Mouse (Mus musculus) CD4-positive, CD25-positive, alpha-beta regulatory T cell (primary cell): ENCODE data around the gene Rad23a. TPM values are rescaled to one million over a fixed set of nuclear protein-coding genes. Genes with fewer than 3 reads are reported as not detected.

Experiments
- polyA plus RNA-seq: library from polyadenylated mRNA; unstranded; fragments of 100-300 nt; shearing (Covaris generic); gene quantifications from one replicate; pipeline ENCODE4 v1.2.1, GENCODE M21; 2017

The Rad23a gene
- 212 TPM for polyA plus RNA-seq

GRCm38 (mm10) chr8:84840248-84840999, at the start of gene Rad23a:
Gene Rad23a, minus strand, starts transcription at chr8:84840665.

GRCm38 (mm10) chr8:84871376-84872308, 31.2 kb upstream of the Rad23a start, which contains the start of gene Syce2:
Gene Syce2, plus strand, starts transcription at chr8:84872111.

GRCm38 (mm10) chr8:84856864-84857441, 16.5 kb upstream of the Rad23a start, which contains the start of gene Farsa:
Gene Farsa, plus strand, starts transcription at chr8:84856989.

GRCm38 (mm10) chr8:84846722-84847572, 6.5 kb upstream of the Rad23a start, which contains the start of gene Calr:
Gene Calr, minus strand, starts transcription at chr8:84846934.

GRCm38 (mm10) chr8:84831490-84831889, 9.0 kb downstream of the Rad23a start, which contains the start of gene Gadd45gip1:
Gene Gadd45gip1, plus strand, starts transcription at chr8:84831522.

GRCm38 (mm10) chr8:84822723-84823122, 17.7 kb downstream of the Rad23a start, which contains the start of gene Dand5:
Gene Dand5, minus strand, starts transcription at chr8:84822823.

GRCm38 (mm10) chr8:84799999-84800831, 40.2 kb downstream of the Rad23a start, which contains the start of gene Nfix:
Gene Nfix, minus strand, starts transcription at chr8:84800344.

Other genes with a start within 250 kb of the Rad23a start
- 290 TPM for gene Ier2, start 177.8 kb downstream of the Rad23a start, polyA plus RNA-seq
- gene Trmt1, start 154.4 kb downstream of the Rad23a start, polyA plus RNA-seq, result 59.3 TPM
- gene Nacc1, start 152.8 kb downstream of the Rad23a start, polyA plus RNA-seq, result 19.2 TPM
- 0.78 TPM for gene Lyl1, start 139.2 kb downstream of the Rad23a start, polyA plus RNA-seq
- gene G430095P16Rik, start 117.7 kb downstream of the Rad23a start, polyA plus RNA-seq, result 28.5 TPM
- 12.6 TPM for gene Nfix, start 40.3 kb downstream of the Rad23a start, polyA plus RNA-seq
- 6.6 TPM for gene Dand5, start 17.8 kb downstream of the Rad23a start, polyA plus RNA-seq
- gene Gadd45gip1, start 9.1 kb downstream of the Rad23a start, polyA plus RNA-seq, result 33.5 TPM
- 491 TPM for gene Calr, start 6.3 kb upstream of the Rad23a start, polyA plus RNA-seq
- gene Farsa, start 16.3 kb upstream of the Rad23a start, polyA plus RNA-seq, result 102 TPM
- gene Syce2, start 31.4 kb upstream of the Rad23a start, polyA plus RNA-seq, result 4.5 TPM
- gene Gcdh, start 53.3 kb upstream of the Rad23a start, polyA plus RNA-seq, result 39.3 TPM
- gene Klf1, start 61.3 kb upstream of the Rad23a start, polyA plus RNA-seq, result 0.16 TPM
- gene Dnase2a, start 67.9 kb upstream of the Rad23a start, polyA plus RNA-seq, result 14.6 TPM
- gene Mast1, start 96.7 kb upstream of the Rad23a start, polyA plus RNA-seq, result 1.2 TPM
- 0.19 TPM for gene Rtbdn, start 106.3 kb upstream of the Rad23a start, polyA plus RNA-seq
- gene Gm49661, start 128.8 kb upstream of the Rad23a start, polyA plus RNA-seq, result not detected
- gene Prdx2, start 128.9 kb upstream of the Rad23a start, polyA plus RNA-seq, result 181 TPM
- gene Rnaseh2a, start 129.1 kb upstream of the Rad23a start, polyA plus RNA-seq, result 99.4 TPM
- 673 TPM for gene Junb, start 138.1 kb upstream of the Rad23a start, polyA plus RNA-seq
- 10.7 TPM for gene Hook2, start 149.9 kb upstream of the Rad23a start, polyA plus RNA-seq
- not detected for gene Best2, start 173.9 kb upstream of the Rad23a start, polyA plus RNA-seq
- gene Asna1, start 184.6 kb upstream of the Rad23a start, polyA plus RNA-seq, result 52.2 TPM
- 206 TPM for gene Trir, start 186.2 kb upstream of the Rad23a start, polyA plus RNA-seq
- 34.3 TPM for gene Tnpo2, start 196.2 kb upstream of the Rad23a start, polyA plus RNA-seq
- 6.5 TPM for gene Fbxw9, start 219.4 kb upstream of the Rad23a start, polyA plus RNA-seq
- gene Gm5741, start 227.3 kb upstream of the Rad23a start, polyA plus RNA-seq, result 0.81 TPM
- gene Dhps, start 231.1 kb upstream of the Rad23a start, polyA plus RNA-seq, result 92.5 TPM
- 173 TPM for gene Wdr83os, start 240.1 kb upstream of the Rad23a start, polyA plus RNA-seq
- 42.2 TPM for gene Wdr83, start 240.6 kb upstream of the Rad23a start, polyA plus RNA-seq
- gene Man2b1, start 242.6 kb upstream of the Rad23a start, polyA plus RNA-seq, result 124 TPM